Mouse (Mus musculus): ENCODE measurements around the gene Xrcc1. TPM values are rescaled to one million over a fixed set of nuclear protein-coding genes. Genes with fewer than 3 reads are reported as not detected.

Xrcc1 gene
- total and polyA plus RNA-seq, 3 experiments, result 81.7 to 148 (median 136) TPM

DNA sequence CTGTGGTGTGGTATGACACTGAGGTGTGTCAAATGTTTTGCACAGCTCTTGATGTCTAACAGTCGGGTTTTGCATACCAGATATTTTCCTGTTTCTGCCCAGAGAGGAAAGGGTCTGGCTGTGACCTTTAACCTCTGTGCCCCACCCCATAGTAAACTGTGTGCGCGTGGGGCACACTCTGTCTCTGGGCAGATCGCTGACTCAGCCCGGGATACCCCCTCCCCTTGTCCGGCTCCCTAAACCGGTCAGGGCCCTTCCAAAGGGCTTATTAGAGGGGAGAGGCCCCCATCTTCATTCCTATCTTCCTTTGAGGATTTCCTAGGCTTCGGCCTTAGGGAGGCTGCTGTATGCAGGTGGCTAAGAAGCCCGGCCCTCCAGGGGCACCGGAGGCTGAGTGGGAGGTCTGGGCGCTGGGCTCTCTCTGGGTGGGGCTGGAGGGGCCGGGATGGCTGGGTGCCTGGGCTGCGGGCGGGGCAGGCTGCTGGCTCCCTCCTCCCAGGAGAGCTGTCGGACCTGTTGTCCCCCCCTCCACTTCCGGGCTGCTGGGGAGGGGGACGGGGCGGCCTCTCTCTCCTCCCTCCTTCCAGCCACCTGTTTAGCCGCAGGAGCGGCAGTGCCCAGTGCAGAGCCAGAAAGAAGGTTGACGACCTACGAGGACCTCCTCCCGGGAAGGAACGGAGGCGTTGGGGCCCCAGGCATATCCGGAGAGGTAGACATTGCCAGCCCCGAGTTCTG lies 64.2 kb downstream of the Xrcc1 start, which contains the start of gene Phldb3:
Gene Phldb3, plus strand, starts transcription at position 620 of the 735 bp plus-strand sequence.
- H3K79me2 ChIP-seq (replicated peaks; ENCODE audit: control insufficient read depth, extremely low read depth, insufficient read depth, poor library complexity, severe bottlenecking), result no peaks in the 10 kb centered on the region
- no peak for DNase-seq (ENCODE audit: extremely low read depth)
- H3K4me3 ChIP-seq (replicated peaks in 1 of 3; ENCODE audit: low read depth in 2 of 3, low read length in 2 of 3, poor library complexity in 1 of 3), result peak within 1 kb of the TSS; percentile 67 to 72 (median 71)
- in situ Hi-C loops (cut with MboI; ENCODE audit: low pct_ligation_motif_present, low pct_unique_long_range_greater_than_20kb, low sequenced_read_pairs), result no loop called here
- dilution Hi-C loops (cut with MboI; ENCODE audit: extremely low pct_ligation_motif_present, extremely low pct_unique_long_range_greater_than_20kb, low sequenced_read_pairs), result no loop called here
- peaks cover 0 to 34% of the 10 kb centered on the region in 2 experiments for H3K36me3 ChIP-seq (replicated peaks in 1 of 2; ENCODE audit: control insufficient read depth in 1 of 2, insufficient read depth in 1 of 2, low read length in 1 of 2)
- H3K9me3 ChIP-seq (replicated peaks; ENCODE audit: low read length), result no peaks in the 10 kb centered on the region
- TF ChIP-seq GABPA (IDR thresholded peaks at IDR 0.05; ENCODE audit: insufficient replicate concordance, low read depth, low read length) (no peak), POLR2AphosphoS2 (IDR thresholded peaks at IDR 0.05; ENCODE audit: low read depth, low read length) (no peak), ELF1 (IDR thresholded peaks at IDR 0.05; ENCODE audit: low read depth, low read length) (peak; percentile 82), MXI1 (IDR thresholded peaks at IDR 0.05; ENCODE audit: low read depth, low read length) (peak; percentile 18; the same call in 1 of the 2 replicates), CHD1 (IDR thresholded peaks at IDR 0.05; ENCODE audit: low read depth, low read length) (no peak), EP300 (IDR thresholded peaks at IDR 0.05; ENCODE audit: low read length) (no peak), CHD2 (IDR thresholded peaks at IDR 0.05; ENCODE audit: low read length) (no peak), SIN3A (IDR thresholded peaks at IDR 0.05; ENCODE audit: low read length) (peak; percentile 54; the same call in 1 of the 2 replicates), MAZ (IDR thresholded peaks at IDR 0.05; ENCODE audit: low read depth, low read length) (peak; percentile 93), BHLHE40 (IDR thresholded peaks at IDR 0.05; ENCODE audit: low read depth, low read length) (no peak), UBTF (IDR thresholded peaks at IDR 0.05; ENCODE audit: low read depth, low read length) (0 out of 2 replicates have a peak, but pooled peaks have one; percentile 49)
- H3K4me2 ChIP-seq (ENCODE audit: insufficient read depth, low read depth, poor library complexity, severe bottlenecking), result peak within 1 kb of the TSS; percentile 98
- no peak within 1 kb of the TSS for H3K27ac ChIP-seq (ENCODE audit: insufficient read depth, low read depth)
- H3K27me3 ChIP-seq (replicated peaks), result no peaks in the 10 kb centered on the region
- peaks cover 7 to 32% of the 10 kb centered on the region in 2 experiments for H3K4me1 ChIP-seq (ENCODE audit: control insufficient read depth in 1 of 2, insufficient read depth in 2 of 2)
- H3K9ac ChIP-seq (ENCODE audit: insufficient read depth, low read depth), result peak within 1 kb of the TSS; percentile 81

DNA sequence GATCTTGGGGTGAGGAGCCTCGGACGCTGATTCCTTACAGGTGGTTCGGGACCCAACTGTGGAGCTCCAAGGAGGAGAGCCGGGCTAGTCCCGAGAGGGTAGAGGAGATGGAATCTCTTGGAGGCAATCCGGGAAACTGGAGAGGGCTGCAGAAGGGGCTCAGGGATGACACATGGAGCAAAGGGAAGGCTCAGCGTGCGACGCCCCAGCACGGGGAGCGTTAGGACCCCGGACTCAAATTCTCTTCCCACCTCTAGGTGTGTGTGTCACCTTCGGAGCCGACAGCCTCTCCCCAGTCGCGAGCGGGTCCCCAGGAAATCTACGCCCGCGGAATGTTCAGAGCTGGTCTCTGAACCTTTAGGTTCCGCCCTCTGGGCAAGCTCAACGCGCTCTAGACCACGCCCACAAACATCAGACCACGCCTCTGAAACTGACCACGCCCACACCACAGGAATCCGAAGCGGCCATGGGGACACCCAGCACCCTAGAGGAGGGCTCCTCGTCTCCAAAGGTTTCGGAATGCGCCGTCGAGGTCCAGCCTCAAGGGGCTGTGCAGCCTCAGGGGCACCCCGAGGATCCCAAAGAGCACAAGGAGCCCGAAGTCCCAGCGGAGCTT lies 64.9 kb downstream of the Xrcc1 start:
- in situ Hi-C loops (cut with MboI; ENCODE audit: low pct_ligation_motif_present, low pct_unique_long_range_greater_than_20kb, low sequenced_read_pairs) (no loop called here), dilution Hi-C loops (cut with MboI; ENCODE audit: extremely low pct_ligation_motif_present, extremely low pct_unique_long_range_greater_than_20kb, low sequenced_read_pairs) (no loop called here)
- peaks cover 7 to 32% of the 10 kb centered on the region in 2 experiments for H3K4me1 ChIP-seq (ENCODE audit: control insufficient read depth in 1 of 2, insufficient read depth in 2 of 2)
- H3K4me2 ChIP-seq (ENCODE audit: insufficient read depth, low read depth, poor library complexity, severe bottlenecking), result peak overlapping the region; percentile 98
- no peak overlapping the region for H3K27ac ChIP-seq (ENCODE audit: insufficient read depth, low read depth)
- H3K79me2 ChIP-seq (replicated peaks; ENCODE audit: control insufficient read depth, extremely low read depth, insufficient read depth, poor library complexity, severe bottlenecking), result no peaks in the 10 kb centered on the region
- H3K27me3 ChIP-seq (replicated peaks), result no peaks in the 10 kb centered on the region
- H3K9ac ChIP-seq (ENCODE audit: insufficient read depth, low read depth), result peak overlapping the region; percentile 81
- H3K4me3 ChIP-seq (replicated peaks in 1 of 3; ENCODE audit: low read depth in 2 of 3, low read length in 2 of 3, poor library complexity in 1 of 3), result peak overlapping the region; percentile 67 to 72 (median 71)
- no peaks in the 10 kb centered on the region for H3K9me3 ChIP-seq (replicated peaks; ENCODE audit: low read length)
- no peak for TF ChIP-seq PAX5 (IDR thresholded peaks at IDR 0.05; ENCODE audit: low read length)
- TF ChIP-seq SIN3A (IDR thresholded peaks at IDR 0.05; ENCODE audit: low read length), result 0 out of 2 replicates have a peak, but pooled peaks have one; percentile 1
- peak; percentile 48; the same call in 1 of the 2 replicates for TF ChIP-seq MAZ (IDR thresholded peaks at IDR 0.05; ENCODE audit: low read depth, low read length)
- TF ChIP-seq USF2 (conservative IDR thresholded peaks at IDR 0.05; ENCODE audit: low read depth, low read length), result no peak
- TF ChIP-seq NRF1 (IDR thresholded peaks at IDR 0.05; ENCODE audit: low read depth, low read length), result no peak
- no peak for TF ChIP-seq ZMIZ1 (IDR thresholded peaks at IDR 0.05; ENCODE audit: low read depth, low read length)
- TF ChIP-seq MXI1 (IDR thresholded peaks at IDR 0.05; ENCODE audit: low read depth, low read length), result peak; percentile 18; the same call in 1 of the 2 replicates
- no peak for TF ChIP-seq MEF2A (IDR thresholded peaks at IDR 0.05; ENCODE audit: borderline replicate concordance, low read depth, low read length)
- TF ChIP-seq TCF12 (IDR thresholded peaks at IDR 0.05; ENCODE audit: low read depth, low read length), result peak; percentile 8; the same call in 1 of the 2 replicates
- no peak for TF ChIP-seq HCFC1 (IDR thresholded peaks at IDR 0.05; ENCODE audit: low read depth, low read length)
- no peak for TF ChIP-seq BHLHE40 (IDR thresholded peaks at IDR 0.05; ENCODE audit: low read depth, low read length)
- TF ChIP-seq CHD1 (IDR thresholded peaks at IDR 0.05; ENCODE audit: low read depth, low read length), result no peak
- TF ChIP-seq POLR2A (IDR thresholded peaks at IDR 0.05; ENCODE audit: low read depth, low read length), result peak; percentile 68
- peak; percentile 86 for DNase-seq (ENCODE audit: extremely low read depth)
- peaks cover 0 to 31% of the 10 kb centered on the region in 2 experiments for H3K36me3 ChIP-seq (replicated peaks in 1 of 2; ENCODE audit: control insufficient read depth in 1 of 2, insufficient read depth in 1 of 2, low read length in 1 of 2)
